Mouse (Mus musculus) monocyte, adult 59 days (primary cell): ENCODE measurements around the gene Mthfr. TPM values are rescaled to one million over a fixed set of nuclear protein-coding genes. Genes with fewer than 3 reads are reported as not detected.

ENCODE experiments used
- total RNA-seq, 2 experiments: library from RNA; stranded (reverse); gene quantifications; one replicate each; pipeline ENCODE4 v1.2.4; 2023

The Mthfr gene
- 10 to 100 TPM; 30.7 to 33.8 TPM for total RNA-seq

DNA sequence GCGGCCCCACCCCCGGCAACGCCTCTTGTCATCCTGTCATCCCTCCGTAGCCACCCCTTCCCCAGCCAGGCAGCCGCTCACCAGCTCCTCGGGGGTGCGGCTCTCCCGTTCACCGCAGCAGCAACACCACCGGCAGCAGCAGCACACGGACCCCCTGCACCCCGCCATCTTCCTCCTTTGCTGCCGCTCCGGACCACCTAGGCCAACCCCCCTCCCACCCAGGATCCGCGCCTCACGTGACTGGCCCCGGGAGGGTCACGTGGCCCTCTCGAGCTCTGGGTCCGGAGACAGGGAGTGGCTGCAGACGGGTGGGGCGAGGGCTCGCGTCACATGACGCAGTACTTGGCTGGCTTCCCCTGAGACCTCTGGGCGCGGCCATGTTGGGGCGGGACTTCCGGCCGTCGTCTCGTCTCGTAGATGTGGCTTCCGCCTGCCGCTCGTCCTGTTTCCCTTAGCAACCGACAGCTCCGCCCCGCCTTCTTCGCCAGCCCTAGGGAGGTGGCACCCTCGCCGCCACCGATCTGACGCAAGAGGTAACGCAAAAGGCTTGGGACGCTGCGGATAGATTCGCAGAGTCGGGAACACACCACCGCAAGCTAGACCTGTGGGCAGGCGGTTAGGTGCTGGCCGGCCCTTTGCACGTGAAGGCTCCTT is at the start of gene Mthfr, which contains the start of gene Clcn6:
Gene Mthfr (plus strand): TSS at position 478 of the 654 bp plus-strand sequence.
Gene Clcn6 (minus strand): TSS at position 222 of the 654 bp plus-strand sequence.

DNA sequence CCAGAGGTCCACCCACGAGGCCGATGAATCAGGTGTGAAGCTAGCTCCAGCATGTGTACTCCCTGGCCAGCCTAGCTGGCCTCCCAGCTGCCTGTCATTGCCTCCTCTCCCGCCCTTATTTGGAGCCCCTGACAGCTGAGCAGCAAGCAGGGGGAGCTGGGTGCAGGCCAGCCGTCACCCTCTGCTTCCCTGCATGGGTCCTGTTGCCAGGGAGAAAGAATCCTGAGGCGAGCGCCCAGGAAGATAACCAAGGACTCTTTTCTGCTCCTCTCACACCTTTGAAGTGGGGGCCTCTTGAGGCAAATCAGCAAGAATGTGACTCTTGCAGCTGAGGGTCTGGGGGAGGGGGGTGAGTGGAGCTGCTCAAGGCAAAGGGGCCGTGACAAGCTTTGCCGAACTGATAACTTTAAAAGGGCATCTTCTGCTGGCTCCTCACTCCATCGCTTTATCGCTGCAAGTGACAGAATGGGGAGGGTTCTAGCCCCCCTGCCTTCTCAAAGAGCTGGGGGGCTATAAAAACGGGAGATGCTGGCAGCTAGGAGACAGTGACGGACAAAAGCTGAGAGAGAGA is 38.6 kb upstream of the Mthfr start, which contains the start of gene Nppa:
Gene Nppa (plus strand): TSS at position 521 of the 571 bp plus-strand sequence.

DNA sequence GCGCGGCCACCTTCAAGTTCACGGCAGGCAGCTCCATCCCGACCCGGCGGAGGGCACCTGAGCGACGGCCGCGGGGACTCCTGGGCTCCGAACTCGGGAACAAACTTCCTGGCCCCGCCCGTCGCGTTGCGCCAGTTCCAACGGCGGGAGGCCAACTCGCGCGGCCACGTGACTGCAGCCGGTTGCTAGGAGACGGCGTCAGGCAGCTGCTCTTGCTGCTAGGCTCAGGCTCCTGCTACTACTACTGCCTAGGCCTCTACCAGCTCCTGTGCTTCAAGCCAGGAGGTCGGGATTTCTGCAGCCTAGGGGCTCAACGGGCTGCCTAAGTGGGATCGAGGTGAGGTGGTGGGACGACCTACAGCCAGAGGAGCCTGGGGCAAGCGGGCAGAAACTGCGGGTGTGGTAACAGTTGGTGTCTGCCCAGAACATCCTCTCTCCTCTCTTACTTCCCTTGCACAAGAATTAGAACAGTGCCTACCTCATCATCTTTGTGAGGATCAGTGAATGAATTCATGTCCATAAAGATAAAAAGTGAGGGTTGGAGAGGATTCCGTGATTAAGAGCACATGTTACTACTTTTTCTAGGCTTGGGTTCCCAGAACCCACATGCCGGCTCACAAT is 49.1 kb downstream of the Mthfr start, which contains the start of gene Agtrap:
Gene Agtrap (minus strand): TSS at position 125 of the 621 bp plus-strand sequence.

Other genes with a start within 250 kb of the Mthfr start
- 10 to 100 TPM; 11.4 to 14.7 TPM for gene Zfp984, start 229.3 kb upstream of the Mthfr start, total RNA-seq
- gene Zfp933, start 190.7 kb upstream of the Mthfr start, total RNA-seq, result 1 to 10 TPM; 2.9 to 3.2 TPM
- gene Miip, start 170.3 kb upstream of the Mthfr start, total RNA-seq, result 10 to 100 TPM; 28.4 to 30.4 TPM
- 1 to 10 TPM; 6.6 to 6.7 TPM for gene Fv1, start 170.1 kb upstream of the Mthfr start, total RNA-seq
- gene Mfn2, start 134.4 kb upstream of the Mthfr start, total RNA-seq, result 10 to 100 TPM; 35.3 to 37.7 TPM
- gene Plod1, start 102.3 kb upstream of the Mthfr start, total RNA-seq, result 10 to 100 TPM; 32.7 to 34.8 TPM
- 10 to 100 TPM; 57.4 to 67.8 TPM for gene 2510039O18Rik, start 98.2 kb upstream of the Mthfr start, total RNA-seq
- not detected for gene Nppb, start 53.3 kb upstream of the Mthfr start, total RNA-seq
- gene Nppa, start 38.4 kb upstream of the Mthfr start, total RNA-seq, result not detected
- gene Clcn6, start 256 bp upstream of the Mthfr start, total RNA-seq, result 10 to 100 TPM; 19.1 to 27.4 TPM
- 10 to 100 TPM; 26.7 to 33.2 TPM for gene Agtrap, start 49.0 kb downstream of the Mthfr start, total RNA-seq
- 10 to 100 TPM; 18.3 to 19.5 TPM for gene Mad2l2, start 91.3 kb downstream of the Mthfr start, total RNA-seq
- gene Draxin, start 91.6 kb downstream of the Mthfr start, total RNA-seq, result not detected
- 10 to 100 TPM; 29.5 to 29.8 TPM for gene Fbxo6, start 113.1 kb downstream of the Mthfr start, total RNA-seq
- 1 to 10 TPM; 2.3 to 2.8 TPM for gene Fbxo44, start 121.4 kb downstream of the Mthfr start, total RNA-seq
- not detected for gene Fbxo2, start 121.5 kb downstream of the Mthfr start, total RNA-seq
- gene Disp3, start 248.9 kb downstream of the Mthfr start, total RNA-seq, result not detected